Mouse (Mus musculus) CD4-positive helper T cell, adult 2 months (primary cell): ENCODE measurements around the gene Rnf167.

Experiments
- DNase-seq: peaks from one replicate; pipeline ENCODE4 v3.0.0-alpha.2; 2012; ENCODE audit warnings: low read depth, missing footprints, low spot score

Rnf167 gene

DNA sequence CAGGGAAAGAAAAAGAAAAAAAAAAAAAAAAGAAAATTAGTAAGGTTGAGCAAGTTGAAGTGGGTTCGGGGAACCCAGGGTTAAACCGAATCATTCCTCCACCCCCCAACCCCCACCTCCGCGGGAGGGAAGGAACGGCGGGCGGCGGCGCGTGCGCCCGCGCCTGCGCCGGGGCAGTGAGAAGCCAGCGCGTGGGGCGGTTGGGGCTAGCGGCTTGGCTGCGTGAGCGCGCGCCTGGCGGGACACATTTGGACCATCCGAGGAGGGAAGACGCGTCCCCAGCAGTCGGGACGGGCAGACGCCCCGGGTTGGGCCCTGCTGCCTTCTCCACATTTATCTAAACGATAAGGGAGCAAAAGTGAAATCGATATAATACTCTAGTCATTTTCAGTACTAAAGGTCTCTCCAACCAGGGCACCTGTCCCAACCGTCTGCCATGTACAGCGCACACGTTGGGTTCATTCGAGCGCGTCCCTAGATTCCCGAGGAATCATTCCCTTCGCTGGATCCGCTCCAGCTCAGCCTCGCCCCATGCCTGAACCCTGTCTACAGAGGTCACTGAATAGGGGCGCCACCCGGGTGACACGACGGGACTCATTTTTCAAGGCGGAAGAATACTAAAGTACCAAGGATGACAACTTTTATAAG, 8.0 kb downstream of the Rnf167 start:
- DNase-seq, result peak; percentile 93

DNA sequence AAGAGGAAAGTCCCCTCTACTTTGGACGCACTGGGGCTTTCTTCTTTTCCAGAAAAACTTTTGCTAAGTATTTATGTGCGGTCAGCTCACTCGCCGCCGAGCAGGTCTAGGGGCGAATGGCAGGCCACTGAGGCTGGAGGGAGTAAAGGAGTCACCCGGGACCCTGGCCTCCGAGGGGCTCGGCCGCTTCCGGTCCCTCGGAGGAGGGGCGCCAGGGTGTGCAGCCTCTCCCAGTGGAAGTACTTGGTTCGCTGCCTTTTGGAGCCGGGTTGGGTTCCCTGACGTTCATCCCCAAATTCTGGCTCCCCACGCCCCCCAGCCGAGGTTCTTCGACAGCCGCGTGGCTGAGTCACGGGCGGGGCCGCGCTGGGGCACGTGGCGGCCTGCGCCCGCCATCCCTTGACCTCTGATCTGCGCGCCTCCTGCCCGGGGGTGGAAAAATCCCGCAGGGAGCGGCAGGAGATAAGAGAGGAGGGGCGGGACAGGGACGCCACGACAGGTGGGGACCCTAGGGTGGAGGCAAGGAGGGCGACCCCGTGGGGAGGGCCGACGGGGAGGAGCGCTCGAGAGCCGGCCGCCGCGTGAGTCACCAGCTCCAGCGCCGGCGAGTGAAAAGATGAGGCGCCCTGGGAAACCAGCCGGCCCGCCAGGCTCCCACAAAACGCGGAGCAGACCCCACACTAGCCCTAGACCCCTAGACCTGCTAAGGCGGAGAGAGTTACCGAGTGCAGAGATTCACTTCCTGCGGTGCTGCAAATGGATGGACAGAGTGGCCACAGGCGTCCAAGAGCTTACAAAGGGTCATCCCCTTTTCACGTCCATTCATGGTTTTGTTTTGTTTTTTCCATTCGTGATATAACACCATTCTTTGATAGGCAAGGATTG, 8.8 kb downstream of the Rnf167 start:
- no peak for DNase-seq

DNA sequence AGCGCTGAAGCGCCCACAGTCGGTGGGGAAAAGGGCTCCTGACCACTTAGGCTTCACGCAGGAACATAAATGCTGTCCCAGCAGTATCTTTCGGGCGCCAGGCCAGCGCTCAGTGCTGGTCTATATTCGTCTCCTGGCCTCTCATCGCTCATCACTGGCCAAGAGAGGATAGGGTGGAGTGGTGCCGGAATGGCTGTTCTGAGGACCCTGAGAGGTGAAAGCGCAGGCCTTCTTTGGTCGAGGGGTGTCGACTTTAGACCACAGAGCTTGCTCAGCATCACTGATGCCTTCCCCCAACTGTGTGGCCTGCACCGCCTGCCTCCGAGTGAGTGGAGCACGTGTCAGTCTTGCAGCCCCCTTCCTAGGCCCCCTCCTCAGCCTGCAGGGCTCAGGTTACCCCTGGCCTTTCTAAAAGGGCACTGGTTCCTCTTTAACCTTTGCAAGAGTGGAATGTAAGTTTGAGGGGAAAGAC, 9.5 kb downstream of the Rnf167 start:
- no peak for DNase-seq

DNA sequence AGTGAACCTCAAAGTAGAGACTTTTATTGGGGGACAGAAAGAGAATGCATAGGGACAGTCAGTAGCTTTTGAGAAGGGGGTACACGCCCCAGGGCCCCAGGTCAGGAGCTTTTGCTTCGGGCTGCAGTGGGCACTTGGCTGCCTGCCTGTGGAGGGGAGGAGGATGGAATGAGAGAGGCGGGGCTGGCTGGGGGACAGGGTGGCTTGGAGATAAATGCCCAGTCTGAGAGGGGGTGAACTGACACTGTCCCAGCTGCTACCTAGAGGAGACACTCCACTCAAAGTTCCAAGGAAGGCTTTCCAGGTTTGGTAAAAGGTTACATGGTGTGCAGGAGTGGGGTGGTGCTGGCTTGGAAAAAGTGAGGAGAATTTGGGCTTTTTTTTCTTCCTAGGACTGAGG, 9.9 kb downstream of the Rnf167 start, which contains the start of gene Eno3:
Gene Eno3, plus strand, starts transcription at position 239 of the 400 bp plus-strand sequence.
- no peak for DNase-seq

DNA sequence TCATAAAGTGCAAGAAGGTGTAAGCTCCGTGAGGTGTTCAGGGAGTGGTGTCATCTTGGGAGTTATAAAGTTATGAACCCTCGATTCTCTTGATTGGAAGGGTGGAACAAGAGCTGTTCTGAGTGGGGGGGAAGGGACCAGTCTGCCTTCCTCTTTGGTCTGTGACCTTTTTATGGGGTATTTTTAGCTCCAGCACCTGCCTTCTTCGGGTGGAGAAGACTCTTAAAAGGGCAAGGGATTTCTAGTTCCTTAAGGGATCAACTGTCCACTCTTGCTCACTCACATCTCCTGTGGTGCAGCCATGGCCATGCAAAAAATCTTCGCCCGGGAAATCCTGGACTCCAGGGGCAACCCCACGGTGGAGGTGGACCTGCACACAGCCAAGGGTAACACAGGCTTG, 10.5 kb downstream of the Rnf167 start:
- no peak for DNase-seq

DNA sequence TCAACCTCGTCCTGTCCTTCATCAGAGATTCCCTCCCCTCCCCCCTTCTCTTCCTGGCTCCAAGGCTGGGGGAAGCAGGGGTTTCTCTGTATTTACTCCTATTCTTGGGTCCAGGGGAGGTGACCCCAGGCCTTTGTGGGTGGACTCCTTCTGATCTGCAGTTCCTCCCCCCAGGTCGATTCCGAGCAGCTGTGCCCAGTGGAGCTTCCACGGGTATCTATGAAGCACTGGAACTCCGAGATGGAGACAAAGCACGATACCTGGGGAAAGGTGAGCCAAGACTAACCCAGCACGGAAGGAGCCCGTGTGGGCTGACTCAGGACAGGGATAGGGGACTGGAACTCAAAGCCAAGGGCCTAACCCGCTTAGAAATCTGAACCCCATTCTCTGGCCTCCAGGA, 11.0 kb downstream of the Rnf167 start:
- DNase-seq, result no peak

DNA sequence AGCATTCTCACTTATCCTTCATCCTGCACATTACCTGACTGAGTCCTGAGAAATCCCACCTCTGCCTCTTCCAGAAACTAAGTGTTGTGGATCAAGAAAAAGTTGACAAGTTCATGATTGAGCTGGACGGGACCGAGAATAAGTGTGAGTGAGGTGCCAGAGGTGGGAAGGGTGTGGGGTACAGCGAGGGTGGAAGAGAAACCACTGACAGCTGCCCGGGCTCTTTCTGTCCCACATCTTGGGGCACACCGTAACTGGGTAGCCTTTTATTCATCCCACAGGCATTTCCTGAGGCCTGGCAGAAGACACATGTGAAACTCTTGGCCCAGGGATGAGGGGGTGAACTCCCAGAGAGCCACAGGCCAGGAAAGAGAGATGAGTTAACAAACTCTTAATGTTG, 11.5 kb downstream of the Rnf167 start:
- DNase-seq, result no peak

DNA sequence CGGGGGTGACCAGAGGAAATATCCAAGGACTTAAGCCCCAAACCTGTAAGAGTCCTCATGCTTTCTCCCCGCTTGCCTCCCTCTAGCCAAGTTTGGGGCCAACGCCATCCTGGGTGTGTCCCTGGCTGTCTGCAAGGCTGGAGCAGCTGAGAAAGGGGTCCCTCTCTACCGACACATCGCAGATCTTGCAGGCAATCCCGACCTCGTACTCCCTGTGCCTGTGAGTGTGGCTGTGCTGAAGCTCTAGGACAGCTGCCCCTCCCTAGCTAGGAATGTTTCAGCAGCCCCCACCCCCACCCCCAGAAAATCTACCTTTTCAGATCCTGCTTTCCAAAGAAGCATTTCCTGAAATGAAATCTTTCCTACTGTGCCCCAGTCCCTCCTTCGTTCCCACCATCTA, 11.9 kb downstream of the Rnf167 start:
- no peak for DNase-seq

DNA sequence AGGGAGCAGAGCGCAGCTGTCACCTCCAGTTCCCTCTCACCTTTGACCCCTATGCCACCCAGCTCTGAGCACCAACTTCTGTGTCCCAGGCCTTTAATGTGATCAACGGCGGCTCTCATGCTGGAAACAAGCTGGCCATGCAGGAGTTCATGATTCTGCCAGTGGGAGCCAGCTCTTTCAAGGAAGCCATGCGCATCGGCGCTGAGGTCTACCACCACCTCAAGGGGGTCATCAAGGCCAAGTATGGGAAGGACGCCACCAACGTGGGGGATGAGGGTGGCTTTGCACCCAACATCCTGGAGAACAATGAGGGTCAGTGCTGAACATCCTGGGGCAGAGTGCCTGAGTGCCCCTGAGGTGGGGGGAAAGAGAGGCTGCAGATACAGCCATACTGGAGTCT, 13.5 kb downstream of the Rnf167 start:
- no peak for DNase-seq

DNA sequence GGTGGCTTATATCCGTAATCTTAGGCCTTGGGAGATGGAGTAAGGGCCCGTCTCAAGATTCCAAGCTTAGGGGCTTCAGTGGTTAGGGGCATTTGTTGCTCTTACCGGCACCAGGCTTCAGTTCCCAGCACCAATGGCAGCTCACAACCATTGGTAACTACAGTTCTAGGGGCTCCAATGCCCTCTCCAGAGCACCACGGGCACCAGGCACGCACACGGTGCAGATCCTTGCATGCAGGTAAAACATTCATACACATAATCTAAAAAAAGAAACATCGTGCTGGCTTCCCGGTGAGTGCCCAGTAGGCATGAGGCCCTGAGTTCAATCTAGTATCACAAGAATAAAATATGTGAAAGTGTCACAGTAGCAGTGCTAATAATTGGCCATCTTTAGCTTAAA, 16.1 kb downstream of the Rnf167 start:
- DNase-seq, result no peak

DNA sequence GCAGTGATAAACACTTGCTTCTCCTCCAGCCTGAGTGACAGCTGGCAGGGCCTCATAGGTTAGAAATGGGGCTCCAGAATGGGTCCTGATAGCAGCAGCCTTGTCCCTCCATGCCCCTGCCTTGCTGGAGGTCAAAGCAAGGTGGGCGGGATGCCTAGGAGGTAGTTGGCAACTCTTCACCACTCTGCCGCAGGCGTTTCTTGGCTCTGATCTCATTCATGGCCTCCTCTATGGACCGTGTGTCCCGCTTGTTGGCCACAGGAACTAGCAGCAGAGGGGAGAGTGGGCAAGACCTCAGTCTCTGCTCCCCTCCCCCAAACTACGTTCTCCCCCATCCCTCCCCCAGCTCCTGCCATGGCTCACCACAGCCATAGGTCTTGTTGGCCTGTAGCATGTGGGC, 16.9 kb downstream of the Rnf167 start:
- DNase-seq, result no peak

DNA sequence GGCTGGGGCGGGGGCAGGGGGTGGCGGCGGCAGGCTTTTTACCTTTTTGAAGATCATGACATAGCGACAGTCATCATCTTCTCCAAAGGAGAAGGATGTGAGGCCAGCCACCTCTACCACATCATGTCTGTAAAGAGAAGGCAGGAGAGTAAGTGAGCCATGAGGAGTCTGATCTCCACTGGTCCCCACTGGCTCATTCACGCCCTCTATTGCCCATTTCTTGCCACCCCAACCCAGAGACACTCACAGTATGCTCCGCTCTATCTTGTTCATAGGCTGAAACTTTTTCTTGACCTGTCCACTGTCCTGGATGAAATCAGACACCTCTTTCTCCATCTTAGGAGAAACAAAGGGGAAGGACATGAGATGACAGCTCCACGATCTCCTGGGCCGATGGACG, 17.7 kb downstream of the Rnf167 start:
- no peak for DNase-seq

DNA sequence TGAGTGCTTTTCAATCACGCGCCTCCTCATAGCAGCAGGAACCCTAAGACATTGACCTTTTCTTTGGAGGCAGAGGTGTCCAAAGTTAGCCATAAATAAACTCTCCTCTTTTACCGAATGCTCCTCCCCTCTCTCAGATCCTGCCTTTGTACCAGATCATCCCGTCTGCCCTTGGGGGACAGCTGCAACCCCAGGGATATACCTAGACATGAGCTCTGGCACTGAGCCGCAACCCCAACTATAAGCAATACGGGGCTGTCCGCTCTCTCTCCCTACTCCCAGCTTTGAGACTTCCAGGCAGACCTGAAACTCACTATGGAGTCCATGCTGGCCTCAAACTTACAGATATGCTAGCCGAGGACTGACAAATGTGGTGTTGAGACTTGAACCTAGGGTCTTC, 19.7 kb downstream of the Rnf167 start:
- DNase-seq, result no peak

DNA sequence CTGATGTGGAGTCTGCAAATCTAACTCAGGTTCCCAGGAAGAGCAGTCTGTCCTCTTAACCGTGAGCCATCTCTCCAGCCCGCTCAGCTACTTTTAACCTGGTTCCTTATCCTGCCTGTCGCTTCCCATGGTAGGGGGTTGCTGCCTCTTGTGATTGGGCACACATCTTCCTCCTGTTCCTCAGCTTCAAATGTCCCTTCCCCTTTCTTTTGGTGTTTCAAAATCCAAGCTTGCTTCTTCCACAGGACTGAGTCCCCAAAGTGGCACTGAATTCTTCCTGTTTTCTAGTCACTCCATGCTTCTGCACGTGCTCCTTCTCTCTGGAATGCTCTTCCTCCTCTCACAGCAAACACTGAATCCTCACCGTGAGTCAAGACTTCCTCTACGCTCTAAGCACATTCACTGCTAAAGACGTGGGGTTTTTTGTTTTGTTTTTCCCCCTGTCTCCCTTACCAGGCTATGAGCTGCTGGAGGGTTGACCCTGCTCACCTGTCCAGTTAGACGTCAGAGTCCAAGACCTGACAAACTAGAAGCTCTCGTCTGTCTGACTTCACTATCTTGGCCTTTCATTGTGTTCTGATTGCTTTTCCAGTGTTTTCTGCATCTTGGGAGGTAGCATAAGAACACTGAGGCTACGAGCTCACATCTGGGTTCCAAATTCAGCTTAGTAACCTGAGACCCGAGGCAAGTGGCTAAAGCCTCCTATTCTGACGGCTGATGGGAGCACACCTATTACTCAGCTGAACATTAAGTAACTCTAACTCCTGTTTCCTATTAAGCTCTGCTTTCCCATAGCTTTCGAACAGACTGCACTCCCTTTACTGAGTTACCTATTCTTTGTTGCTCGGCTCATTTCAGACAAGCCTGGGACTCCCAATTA, 20.5 kb downstream of the Rnf167 start:
- DNase-seq, result no peak

DNA sequence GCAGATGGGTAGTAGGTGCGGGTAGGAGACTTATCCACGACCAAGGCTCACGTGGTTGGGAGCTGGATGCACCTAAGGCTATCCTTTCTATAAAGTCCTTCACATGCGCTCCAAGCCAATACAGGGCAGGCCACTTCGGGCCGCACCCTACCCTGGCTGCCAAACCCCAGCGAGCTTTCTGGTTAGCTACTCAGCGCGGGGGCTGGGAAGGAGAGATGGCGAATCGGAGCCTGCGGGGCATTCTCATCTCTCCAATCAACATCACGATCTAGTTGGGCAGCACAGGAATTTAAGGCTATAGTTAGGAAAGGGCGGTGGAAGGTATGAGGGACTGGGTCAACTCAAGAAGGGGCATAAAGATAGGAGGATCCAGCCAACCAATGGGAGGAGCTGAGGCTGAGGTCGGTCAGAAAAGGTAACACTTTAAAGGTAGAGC, 21.3 kb downstream of the Rnf167 start:
- no peak for DNase-seq

DNA sequence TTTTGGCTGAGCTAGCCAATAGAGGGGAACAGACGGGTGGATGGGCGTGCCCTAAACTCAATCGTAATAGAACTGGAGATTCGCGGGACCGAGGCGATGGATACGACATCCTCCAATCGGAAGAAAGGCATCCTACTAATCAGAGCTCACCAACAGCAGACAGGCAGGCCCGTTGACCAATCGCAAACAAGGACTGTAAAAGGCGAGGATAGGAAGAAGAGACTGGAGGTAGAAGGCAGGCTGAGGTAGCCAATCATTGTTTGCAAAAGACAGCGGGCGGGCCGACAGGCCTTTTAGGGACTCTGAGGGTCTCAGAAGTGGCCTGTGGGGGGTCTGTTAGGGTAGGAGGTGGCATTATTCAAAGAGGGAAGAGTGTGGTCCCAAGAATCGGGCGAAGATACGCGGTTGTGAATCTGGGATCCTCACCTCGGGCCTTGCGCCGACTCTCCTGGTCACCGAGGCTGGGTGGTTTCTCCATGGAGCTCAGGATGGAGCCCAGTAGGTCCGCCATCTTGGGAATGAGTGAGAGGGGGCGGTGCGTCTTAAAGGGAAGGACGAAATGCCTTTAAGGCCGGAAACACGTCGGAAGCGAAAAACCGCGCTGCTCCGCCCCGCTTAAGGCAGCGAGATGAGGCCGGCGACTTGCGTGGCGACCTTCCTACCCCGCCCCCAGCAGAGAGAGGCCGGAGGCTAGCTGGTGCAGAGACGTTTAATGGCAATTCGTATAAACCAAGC, 21.9 kb downstream of the Rnf167 start, which contains the start of gene Spag7:
Gene Spag7, minus strand, starts transcription at position 646 of the 735 bp plus-strand sequence.
- DNase-seq, result peak; percentile 99

DNA sequence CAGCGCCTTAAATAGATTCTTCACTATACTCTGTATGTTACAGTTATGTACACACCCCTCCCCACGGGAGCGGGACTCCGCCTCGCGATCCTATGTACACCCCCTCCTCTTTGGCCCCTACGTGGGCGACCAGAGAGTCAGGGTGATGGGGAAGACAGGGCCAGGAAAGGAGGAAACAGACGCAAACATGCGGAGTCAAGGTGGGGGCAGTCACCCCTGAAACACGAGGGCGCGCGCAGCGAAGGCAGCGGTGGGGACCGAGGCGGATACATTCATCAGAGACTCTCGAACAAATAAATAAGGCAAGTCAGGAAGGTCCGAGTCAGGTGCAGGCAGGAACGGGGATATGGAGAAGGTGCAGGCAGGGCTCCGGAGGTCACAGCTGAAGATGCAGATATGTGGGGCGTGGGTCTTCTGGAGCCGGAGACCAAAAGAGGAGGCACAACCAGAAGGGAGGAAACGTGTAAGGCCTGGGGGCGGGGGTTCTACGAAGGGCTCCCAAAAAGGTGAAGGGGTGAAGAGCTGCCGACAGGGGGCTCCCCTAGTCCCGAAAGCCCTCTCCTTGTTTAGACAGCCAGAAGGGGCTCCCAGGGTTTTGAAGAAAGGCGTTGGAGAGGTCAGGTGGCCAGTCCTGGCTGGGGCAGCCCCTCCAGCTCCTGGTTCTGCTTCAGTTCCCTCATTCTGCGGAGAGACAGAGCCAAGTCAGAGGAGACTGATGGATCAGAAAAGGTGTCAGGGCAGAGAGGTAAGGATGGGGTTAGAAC, 22.7 kb downstream of the Rnf167 start:
- peak; percentile 90 for DNase-seq

DNA sequence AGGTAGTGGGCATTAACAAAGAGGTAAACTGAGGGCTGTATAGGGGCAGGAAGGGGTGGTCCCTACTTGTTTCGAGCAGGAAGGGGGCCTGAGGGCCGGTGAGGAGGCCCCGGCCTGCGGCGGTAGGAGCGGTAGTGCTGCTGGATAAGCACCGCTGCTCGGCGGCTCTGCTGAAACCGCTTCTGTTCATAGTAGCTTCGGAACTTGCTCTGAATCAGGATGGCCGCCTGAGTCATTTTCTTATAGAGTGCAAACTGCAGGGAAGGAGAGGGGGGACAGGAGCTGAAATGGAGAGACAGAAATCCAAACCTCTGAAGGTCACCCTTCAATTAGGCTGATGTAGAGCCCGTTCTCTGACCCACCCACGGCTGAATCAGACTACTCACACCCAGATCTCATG, 23.4 kb downstream of the Rnf167 start:
- DNase-seq, result no peak

DNA sequence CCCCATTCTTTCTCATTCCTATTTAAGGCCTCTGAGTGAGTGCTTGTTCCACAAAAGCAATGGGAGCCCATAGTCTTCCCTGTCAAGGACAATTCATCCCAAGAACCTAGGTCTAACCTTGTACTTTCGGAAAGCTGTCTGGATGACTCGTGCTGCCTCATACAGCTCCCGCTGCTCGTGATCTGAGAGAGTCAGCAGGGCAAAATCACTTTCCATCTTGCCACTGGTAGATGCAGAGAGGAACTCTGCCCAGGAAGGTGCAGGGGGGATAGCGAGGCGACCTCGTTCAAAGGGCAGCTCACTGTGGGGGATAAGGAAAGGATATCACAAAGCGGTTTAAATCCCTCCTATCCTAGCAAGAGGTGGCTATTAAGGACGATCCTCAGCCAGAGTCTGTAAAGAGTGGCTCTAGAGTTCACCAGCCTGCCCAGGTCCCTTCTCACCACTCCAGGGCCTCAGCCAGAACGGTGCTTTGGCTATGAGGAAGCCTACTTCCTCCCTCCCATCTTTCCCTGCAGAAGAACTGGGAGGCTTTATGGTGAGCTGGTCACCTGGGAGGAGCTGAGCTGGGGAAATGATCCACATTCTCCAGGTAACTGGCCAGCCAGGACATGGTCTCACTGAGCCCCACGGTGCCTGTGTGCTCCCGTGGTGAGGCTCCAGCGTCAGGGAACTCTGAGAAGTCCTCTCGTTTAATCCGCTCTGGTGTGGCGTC, 24.5 kb downstream of the Rnf167 start:
- no peak for DNase-seq

DNA sequence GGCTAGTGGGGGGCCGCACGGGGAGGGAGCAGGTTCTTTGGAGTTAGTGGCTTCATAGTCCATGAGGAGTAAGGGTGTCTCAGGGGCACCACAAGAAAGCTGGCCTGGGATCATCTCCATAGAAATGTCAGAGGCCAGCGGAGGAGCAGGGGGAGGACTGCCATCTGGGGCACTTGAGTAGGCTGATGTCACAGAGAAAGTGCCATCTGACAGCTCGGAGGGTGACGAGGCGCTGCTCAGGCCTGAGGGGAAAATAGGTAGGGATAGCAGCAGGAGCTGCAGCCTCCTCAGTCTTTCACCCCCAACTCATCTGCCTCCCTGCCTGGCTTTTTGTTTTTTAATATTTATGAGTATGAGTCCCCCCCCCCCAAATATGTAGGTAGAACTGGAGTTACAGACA, 27.0 kb downstream of the Rnf167 start:
- DNase-seq, result no peak
